Mouse (Mus musculus): ENCODE measurements around the gene Angptl8. TPM values are rescaled to one million over a fixed set of nuclear protein-coding genes. Genes with fewer than 3 reads are reported as not detected.
A peak's percentile ranks its signal among the peaks of the same experiment; 100 is the strongest.

The Angptl8 gene
- polyA plus RNA-seq, 1 experiment from 2014 or later = 2.7 TPM

DNA sequence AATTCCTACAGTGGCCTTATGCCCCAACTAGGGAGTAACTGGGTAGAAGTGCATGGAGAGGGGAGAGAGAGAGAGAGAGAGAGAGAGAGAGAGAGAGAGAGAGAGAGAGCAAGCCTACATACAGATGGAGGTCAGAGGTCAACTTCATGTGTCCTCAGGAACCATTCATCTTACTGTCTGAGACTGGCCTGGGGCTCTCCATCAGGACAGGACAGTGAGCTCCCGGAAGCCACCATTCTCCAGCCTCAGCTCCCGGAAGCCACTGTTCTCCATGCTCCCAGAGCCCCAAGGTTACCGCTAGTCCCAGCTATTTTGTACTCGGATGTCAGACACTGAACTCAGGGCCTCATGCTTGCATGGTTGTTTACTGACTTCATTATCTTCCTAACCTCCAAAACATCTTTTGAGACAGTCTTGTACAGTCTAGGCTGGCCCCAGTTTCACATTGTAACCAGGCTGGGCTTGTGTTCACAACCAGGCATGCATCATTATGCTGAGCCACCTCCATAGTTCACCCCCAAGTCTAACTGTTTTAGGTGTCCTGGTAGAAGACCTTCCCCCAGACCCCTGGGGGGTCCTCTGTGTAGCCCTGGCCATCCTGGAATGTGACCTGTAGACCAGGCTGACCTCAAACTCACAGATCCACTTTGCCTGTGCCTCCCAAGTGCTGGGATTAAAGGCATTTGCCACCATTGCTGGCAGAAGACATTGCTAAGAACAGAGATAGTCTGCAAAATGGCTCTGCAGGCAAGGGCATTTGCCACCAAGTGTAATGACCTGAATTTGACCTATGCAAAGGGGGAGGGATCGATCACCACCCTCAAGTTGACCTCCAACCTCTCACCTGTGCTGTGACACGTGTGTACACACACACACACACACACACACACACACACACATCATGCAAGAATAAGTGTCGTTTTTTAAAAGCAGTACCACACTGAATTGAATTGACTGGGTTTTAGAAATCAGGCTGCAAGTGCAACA, 14.7 kb downstream of the Angptl8 start:
- Histone ChIP-seq H3K27ac (ENCODE audit: low read length) (peak overlapping the region; percentile 84), H3K36me3 (ENCODE audit: control insufficient read depth, insufficient read depth, low read length) (peaks cover 3% of the 10 kb centered on the region; the same call in 1 of the 2 replicates), H3K4me3 (ENCODE audit: low read length) (peak overlapping the region; percentile 92), H3K4me1 (replicated peaks; ENCODE audit: control insufficient read depth, insufficient read depth, low read length) (peaks cover 42% of the 10 kb centered on the region), H3K9me3 (ENCODE audit: control insufficient read depth, low read length) (no peaks in the 10 kb centered on the region), H3K9ac (ENCODE audit: low read length) (peak overlapping the region; percentile 33; the same call in 1 of the 2 replicates), H3K27me3 (ENCODE audit: control insufficient read depth, insufficient read depth, low read depth, low read length) (no peaks in the 10 kb centered on the region), H3K4me2 (ENCODE audit: low read depth, low read length) (peak overlapping the region; percentile 79)
- ATAC-seq (ENCODE audit: low read depth) = no peak
- 49% methylated on average over 7 of the region's 7 CpGs for WGBS

DNA sequence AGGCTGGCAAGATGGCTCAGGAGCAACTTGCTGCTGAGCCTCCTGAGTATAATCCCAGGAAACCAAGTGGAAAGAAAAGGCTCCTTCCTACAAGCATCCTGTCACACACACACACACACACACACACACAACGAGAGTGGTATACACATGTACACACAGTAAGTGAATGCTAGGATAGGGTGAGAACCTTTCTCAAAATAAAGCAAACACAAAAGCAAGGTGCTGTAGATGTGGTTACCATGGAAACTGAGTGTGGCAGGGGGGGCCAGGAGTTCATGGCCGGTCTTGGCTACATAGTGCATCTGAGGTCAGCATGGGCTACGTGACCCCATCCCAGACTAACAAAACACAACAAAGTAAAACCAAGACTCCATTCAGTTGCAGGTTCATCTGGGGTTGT, 15.8 kb downstream of the Angptl8 start:
- no peak for ATAC-seq (ENCODE audit: low read depth)
- Histone ChIP-seq H3K4me3 (ENCODE audit: low read length) (peak overlapping the region; percentile 92), H3K27ac (ENCODE audit: low read length) (peak overlapping the region; percentile 84), H3K9ac (ENCODE audit: low read length) (peak overlapping the region; percentile 96), H3K4me1 (replicated peaks; ENCODE audit: control insufficient read depth, insufficient read depth, low read length) (peaks cover 36% of the 10 kb centered on the region), H3K36me3 (ENCODE audit: control insufficient read depth, insufficient read depth, low read length) (no peaks in the 10 kb centered on the region), H3K9me3 (ENCODE audit: control insufficient read depth, low read length) (no peaks in the 10 kb centered on the region), H3K4me2 (ENCODE audit: low read depth, low read length) (peak overlapping the region; percentile 79), H3K27me3 (ENCODE audit: control insufficient read depth, insufficient read depth, low read depth, low read length) (no peaks in the 10 kb centered on the region)
- 42% methylated on average over 3 of the region's 3 CpGs for WGBS

DNA sequence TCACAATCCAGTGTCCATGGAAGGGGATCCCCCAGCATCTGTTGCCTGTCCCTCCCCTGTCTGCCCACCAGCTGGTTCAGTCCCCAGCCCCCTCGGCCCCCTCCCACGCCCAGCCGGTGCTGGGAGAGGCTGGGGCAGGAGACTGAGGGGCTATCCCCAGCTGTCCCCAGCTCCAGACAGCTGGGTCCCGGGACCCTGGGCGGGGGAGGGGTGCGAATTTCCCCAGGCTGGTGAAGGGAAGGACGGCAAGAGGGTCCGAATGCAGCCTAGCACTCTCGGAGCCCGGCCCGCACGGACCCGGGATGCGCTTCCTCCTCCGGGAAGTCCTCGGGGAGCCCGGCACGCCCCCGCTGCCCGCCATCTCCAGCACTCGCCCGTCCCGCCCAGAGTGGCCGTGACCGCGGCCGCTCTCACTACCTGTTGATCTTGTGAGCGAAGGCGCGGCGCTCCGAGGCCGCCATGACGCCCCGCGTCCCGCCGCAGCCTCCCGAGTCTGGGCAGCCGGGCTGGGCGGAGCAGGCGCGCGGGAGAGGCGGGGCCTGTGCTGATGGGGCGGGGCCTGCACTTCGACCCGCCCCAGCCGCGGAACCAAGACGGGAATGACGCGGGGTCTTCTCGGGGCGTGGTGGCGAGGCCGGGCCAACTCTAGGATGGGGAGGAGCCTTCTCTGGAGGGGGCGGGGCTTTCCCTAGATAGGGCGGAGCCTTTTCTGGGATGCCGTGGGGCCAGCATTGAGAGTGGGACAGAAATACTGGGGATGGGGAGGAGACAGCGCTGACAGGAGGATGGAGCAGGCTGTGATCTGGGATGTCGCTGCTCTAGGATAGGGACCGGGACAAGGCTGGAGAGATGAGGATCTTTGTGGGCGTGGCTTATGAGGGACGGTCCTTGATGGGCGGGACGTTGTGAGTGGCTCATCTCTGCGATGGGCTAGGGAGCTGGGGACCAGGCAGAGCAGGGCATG, 17.1 kb downstream of the Angptl8 start, which contains the start of gene Dock6:
TSS of gene Dock6 (minus strand) at position 508 of the 964 bp plus-strand sequence.
- H3K27me3 ChIP-seq (ENCODE audit: control insufficient read depth, insufficient read depth, low read depth, low read length) = no peaks in the 10 kb centered on the region
- peak within 1 kb of the TSS; percentile 84 for H3K27ac ChIP-seq (ENCODE audit: low read length)
- H3K4me2 ChIP-seq (ENCODE audit: low read depth, low read length) = peak within 1 kb of the TSS; percentile 79
- H3K9me3 ChIP-seq (ENCODE audit: control insufficient read depth, low read length) = no peaks in the 10 kb centered on the region
- peak; percentile 94 for ATAC-seq (ENCODE audit: low read depth)
- 0% methylated on average over 67 of the region's 68 CpGs for WGBS
- peak within 1 kb of the TSS; percentile 92 for H3K4me3 ChIP-seq (ENCODE audit: low read length)
- H3K36me3 ChIP-seq (ENCODE audit: control insufficient read depth, insufficient read depth, low read length) = no peaks in the 10 kb centered on the region
- peaks cover 26% of the 10 kb centered on the region for H3K4me1 ChIP-seq (replicated peaks; ENCODE audit: control insufficient read depth, insufficient read depth, low read length)
- H3K9ac ChIP-seq (ENCODE audit: low read length) = peak within 1 kb of the TSS; percentile 96

DNA sequence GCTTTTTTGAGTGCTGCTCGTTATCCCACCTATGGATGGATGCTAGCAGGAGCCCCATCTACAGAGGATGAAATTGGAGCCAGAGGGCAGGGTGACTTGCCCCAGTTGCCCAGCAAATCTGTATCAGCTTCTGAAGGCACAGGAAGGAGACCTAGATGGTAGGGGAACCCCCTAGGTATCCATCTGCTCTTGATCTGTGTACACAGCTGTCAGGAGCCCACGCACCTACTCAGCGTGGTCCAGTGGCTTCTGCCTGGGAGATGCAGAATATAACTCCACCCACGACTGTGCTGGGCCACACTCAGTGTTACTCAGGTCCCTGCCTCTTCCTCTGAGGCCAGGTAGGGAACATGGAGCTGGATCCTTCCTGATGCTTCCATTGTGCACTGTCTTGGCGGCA, 18.7 kb downstream of the Angptl8 start:
- no peak for ATAC-seq (ENCODE audit: low read depth)
- peaks cover 16% of the 10 kb centered on the region for H3K4me1 ChIP-seq (replicated peaks; ENCODE audit: control insufficient read depth, insufficient read depth, low read length)
- 66% methylated on average over 5 of the region's 5 CpGs for WGBS
- H3K27ac ChIP-seq (ENCODE audit: low read length) = no peak overlapping the region
- H3K9me3 ChIP-seq (ENCODE audit: control insufficient read depth, low read length) = no peaks in the 10 kb centered on the region
- H3K4me2 ChIP-seq (ENCODE audit: low read depth, low read length) = no peak overlapping the region
- no peaks in the 10 kb centered on the region for H3K27me3 ChIP-seq (ENCODE audit: control insufficient read depth, insufficient read depth, low read depth, low read length)
- H3K36me3 ChIP-seq (ENCODE audit: control insufficient read depth, insufficient read depth, low read length) = no peaks in the 10 kb centered on the region
- no peak overlapping the region for H3K9ac ChIP-seq (ENCODE audit: low read length)
- H3K4me3 ChIP-seq (ENCODE audit: low read length) = no peak overlapping the region

DNA sequence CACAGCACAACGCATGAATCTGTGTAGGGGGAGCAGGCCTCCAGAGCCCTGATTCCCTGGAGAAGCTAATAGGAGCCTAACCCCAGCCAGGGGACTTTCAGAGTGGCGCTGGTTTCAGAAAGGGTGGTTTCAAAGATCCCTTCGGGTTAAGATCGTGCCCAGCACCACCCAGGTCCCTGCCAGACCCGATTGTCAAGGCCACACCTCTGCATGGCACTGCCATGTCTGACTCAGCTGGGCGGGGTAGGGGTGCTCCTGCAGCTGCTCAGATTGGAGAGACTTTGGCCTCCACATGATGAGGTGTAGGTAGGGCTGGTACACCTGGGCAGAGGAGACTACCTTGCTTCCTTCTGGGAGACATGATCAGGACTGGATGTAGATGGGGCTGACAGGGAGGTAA, 19.6 kb downstream of the Angptl8 start:
- Histone ChIP-seq H3K4me3 (ENCODE audit: low read length) (no peak overlapping the region), H3K4me1 (replicated peaks; ENCODE audit: control insufficient read depth, insufficient read depth, low read length) (peaks cover 14% of the 10 kb centered on the region), H3K9me3 (ENCODE audit: control insufficient read depth, low read length) (no peaks in the 10 kb centered on the region), H3K36me3 (ENCODE audit: control insufficient read depth, insufficient read depth, low read length) (no peaks in the 10 kb centered on the region), H3K27ac (ENCODE audit: low read length) (no peak overlapping the region), H3K4me2 (ENCODE audit: low read depth, low read length) (no peak overlapping the region), H3K9ac (ENCODE audit: low read length) (no peak overlapping the region), H3K27me3 (ENCODE audit: control insufficient read depth, insufficient read depth, low read depth, low read length) (no peaks in the 10 kb centered on the region)
- 89% methylated on average over 6 of the region's 6 CpGs for WGBS
- ATAC-seq (ENCODE audit: low read depth) = no peak

DNA sequence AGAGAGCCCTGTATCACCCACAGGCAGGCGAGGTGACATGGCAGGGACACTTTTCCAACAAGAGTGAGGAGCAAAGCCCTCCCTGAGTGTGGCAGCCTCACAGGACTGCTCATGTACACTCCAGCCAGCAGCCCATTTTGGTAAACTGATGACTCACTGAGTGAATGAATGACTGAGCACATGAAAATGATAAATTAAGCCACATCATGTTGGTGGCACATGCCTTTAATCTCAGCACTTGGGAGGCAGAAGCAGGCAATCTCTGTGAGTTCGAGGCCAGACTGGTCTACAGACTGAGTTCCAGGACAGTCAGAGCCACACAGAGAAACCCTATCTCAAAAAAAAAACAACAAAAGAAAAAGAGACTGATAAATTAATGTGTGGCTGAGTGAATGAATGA, 22.2 kb downstream of the Angptl8 start:
- Histone ChIP-seq H3K9me3 (ENCODE audit: control insufficient read depth, low read length) (no peaks in the 10 kb centered on the region; the same call in 1 of the 2 replicates), H3K9ac (ENCODE audit: low read length) (no peak overlapping the region), H3K4me2 (ENCODE audit: low read depth, low read length) (no peak overlapping the region), H3K36me3 (ENCODE audit: control insufficient read depth, insufficient read depth, low read length) (no peaks in the 10 kb centered on the region), H3K4me3 (ENCODE audit: low read length) (no peak overlapping the region), H3K4me1 (replicated peaks; ENCODE audit: control insufficient read depth, insufficient read depth, low read length) (no peaks in the 10 kb centered on the region), H3K27me3 (ENCODE audit: control insufficient read depth, insufficient read depth, low read depth, low read length) (no peaks in the 10 kb centered on the region), H3K27ac (ENCODE audit: low read length) (peak overlapping the region; percentile 75)
- WGBS = 65% methylated on average over 2 of the region's 2 CpGs
- ATAC-seq (ENCODE audit: low read depth) = no peak

DNA sequence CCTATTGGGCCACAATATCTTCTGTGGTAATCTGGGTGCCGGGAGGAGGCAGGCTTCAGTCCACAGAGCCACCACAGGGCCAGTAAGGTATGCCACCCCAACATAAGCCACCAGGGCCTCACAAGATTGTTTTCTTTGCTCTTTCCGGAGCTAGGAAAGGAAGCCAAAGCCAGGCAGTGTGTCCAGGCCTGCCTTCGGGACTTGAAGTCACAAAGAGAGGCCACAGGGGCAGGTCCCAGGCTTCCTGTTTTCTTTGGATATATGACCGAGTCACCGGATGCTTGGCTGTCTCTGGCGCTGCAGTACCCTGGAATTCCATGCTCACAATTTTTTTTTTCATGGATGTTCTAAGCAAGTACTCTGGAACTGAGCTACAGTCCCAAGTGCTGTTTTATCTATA, 22.8 kb downstream of the Angptl8 start:
- H3K4me3 ChIP-seq (ENCODE audit: low read length) = no peak overlapping the region

DNA sequence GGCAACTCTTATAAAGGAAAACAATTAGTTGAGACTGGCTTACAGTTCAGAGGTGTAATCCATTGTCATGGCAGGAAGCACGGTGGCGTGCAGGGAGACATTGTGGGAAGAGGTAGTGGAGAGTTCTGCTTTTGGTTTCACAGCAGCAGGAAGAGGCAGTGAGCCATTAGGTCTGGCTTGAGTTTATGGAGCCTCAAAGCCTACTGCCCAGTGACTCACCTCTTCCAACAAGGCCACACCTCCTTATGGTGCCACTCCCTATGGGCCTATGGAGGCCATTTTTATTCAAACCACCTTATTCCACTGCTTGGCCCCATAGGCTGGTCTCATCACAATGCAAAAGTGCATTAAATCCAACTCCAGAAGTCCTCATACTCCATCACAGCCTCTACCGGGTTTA, 24.3 kb downstream of the Angptl8 start:
- H3K27ac ChIP-seq (ENCODE audit: low read length) = no peak overlapping the region
- no peak overlapping the region for H3K4me2 ChIP-seq (ENCODE audit: low read depth, low read length)
- H3K4me1 ChIP-seq (replicated peaks; ENCODE audit: control insufficient read depth, insufficient read depth, low read length) = no peaks in the 10 kb centered on the region
- no peak overlapping the region for H3K4me3 ChIP-seq (ENCODE audit: low read length)
- no peak overlapping the region for H3K9ac ChIP-seq (ENCODE audit: low read length)
- ATAC-seq (ENCODE audit: low read depth) = no peak
- H3K9me3 ChIP-seq (ENCODE audit: control insufficient read depth, low read length) = no peaks in the 10 kb centered on the region; the same call in 1 of the 2 replicates
- H3K27me3 ChIP-seq (ENCODE audit: control insufficient read depth, insufficient read depth, low read depth, low read length) = no peaks in the 10 kb centered on the region
- 71% methylated on average over 3 of the region's 3 CpGs for WGBS
- H3K36me3 ChIP-seq (ENCODE audit: control insufficient read depth, insufficient read depth, low read length) = no peaks in the 10 kb centered on the region

More for the DNA sequence above, 22.8 kb downstream of the Angptl8 start:
- H3K27me3 ChIP-seq (ENCODE audit: control insufficient read depth, insufficient read depth, low read depth, low read length) = no peaks in the 10 kb centered on the region
- H3K27ac ChIP-seq (ENCODE audit: low read length) = peak overlapping the region; percentile 75
- WGBS = 40% methylated on average over 6 of the region's 6 CpGs
- ATAC-seq (ENCODE audit: low read depth) = peak; percentile 89
- H3K9me3 ChIP-seq (ENCODE audit: control insufficient read depth, low read length) = no peaks in the 10 kb centered on the region; the same call in 1 of the 2 replicates
- no peak overlapping the region for H3K4me2 ChIP-seq (ENCODE audit: low read depth, low read length)
- 0 out of 2 replicates have a peak overlapping the region, but pooled peaks have one; percentile 23 for H3K9ac ChIP-seq (ENCODE audit: low read length)
- no peaks in the 10 kb centered on the region for H3K4me1 ChIP-seq (replicated peaks; ENCODE audit: control insufficient read depth, insufficient read depth, low read length)
- no peaks in the 10 kb centered on the region for H3K36me3 ChIP-seq (ENCODE audit: control insufficient read depth, insufficient read depth, low read length)

All from lung, embryonic 16.5 days (tissue).